Mouse (Mus musculus) mesoderm, embryonic 11.5 days (tissue): ENCODE results near the gene Ppm1h.
A peak's percentile ranks its signal among the peaks of the same experiment; 100 is the strongest.

Source experiments
- DNase-seq: peaks from one replicate; pipeline ENCODE4 v3.0.0-alpha.2; 2012; ENCODE audit warnings: low read depth, low spot score

Ppm1h gene

GRCm38 (mm10) chr10:122808186-122808585, 129.6 kb downstream of the Ppm1h start:
- DNase-seq, result no peak

GRCm38 (mm10) chr10:122809851-122810250, 131.3 kb downstream of the Ppm1h start:
- DNase-seq, result no peak

GRCm38 (mm10) chr10:122815094-122815493, 136.5 kb downstream of the Ppm1h start:
- DNase-seq, result no peak

- DNase-seq, result no peak
Observed at GRCm38 (mm10) chr10:122817741-122818140, 139.2 kb downstream of the Ppm1h start.

GRCm38 (mm10) chr10:122819808-122820207, 141.2 kb downstream of the Ppm1h start:
- no peak for DNase-seq

- DNase-seq, result no peak
Observed at GRCm38 (mm10) chr10:122821549-122821948, 143.0 kb downstream of the Ppm1h start.

GRCm38 (mm10) chr10:122823642-122824041, 145.1 kb downstream of the Ppm1h start:
- no peak for DNase-seq

GRCm38 (mm10) chr10:122826696-122827331, 148.3 kb downstream of the Ppm1h start:
- DNase-seq, result no peak

- no peak for DNase-seq
Observed at GRCm38 (mm10) chr10:122827719-122828414, 149.3 kb downstream of the Ppm1h start.

GRCm38 (mm10) chr10:122829801-122830217, 151.2 kb downstream of the Ppm1h start:
- no peak for DNase-seq

- DNase-seq, result no peak
Observed at GRCm38 (mm10) chr10:122830638-122831037, 152.1 kb downstream of the Ppm1h start.

- DNase-seq, result no peak
Observed at GRCm38 (mm10) chr10:122842014-122842413, 163.5 kb downstream of the Ppm1h start.

GRCm38 (mm10) chr10:122842961-122843360, 164.4 kb downstream of the Ppm1h start:
- DNase-seq, result no peak

GRCm38 (mm10) chr10:122845471-122845870, 166.9 kb downstream of the Ppm1h start:
- DNase-seq, result no peak

- no peak for DNase-seq
Observed at GRCm38 (mm10) chr10:122846476-122846875, 167.9 kb downstream of the Ppm1h start.

GRCm38 (mm10) chr10:122848020-122848457, 169.5 kb downstream of the Ppm1h start:
- DNase-seq, result peak; percentile 33

GRCm38 (mm10) chr10:122851267-122852160, 173.0 kb downstream of the Ppm1h start:
- no peak for DNase-seq

GRCm38 (mm10) chr10:122854571-122854970, 176.0 kb downstream of the Ppm1h start:
- DNase-seq, result no peak

GRCm38 (mm10) chr10:122855149-122855548, 176.6 kb downstream of the Ppm1h start:
- DNase-seq, result no peak

- no peak for DNase-seq
Observed at GRCm38 (mm10) chr10:122856040-122856764, 177.6 kb downstream of the Ppm1h start.

GRCm38 (mm10) chr10:122857155-122857554, 178.6 kb downstream of the Ppm1h start:
- DNase-seq, result no peak
